Mouse (Mus musculus) brown adipose tissue, adult 24 weeks (tissue): ENCODE data around the gene Ptpn18. TPM values are rescaled to one million over a fixed set of nuclear protein-coding genes. Genes with fewer than 3 reads are reported as not detected.
"Not testable (repeated sequence)": the region's sequence is repeated elsewhere in the genome, so short reads cannot be mapped to it uniquely, and the experiment has no call there.

Source experiments
- H3K27ac ChIP-seq: fragments of 200-500 bp; replicated peaks from 2 replicates; pipeline ENCODE4 v1.5.1; 2012; ENCODE audit warnings: low read depth, mild to moderate bottlenecking, low read length
- H3K4me1 ChIP-seq: fragments of 200-500 bp; 2 replicates; pipeline ENCODE4 v1.6.1; 2012; ENCODE audit warnings: low read length, mixed read lengths; ENCODE audit not compliant: control insufficient read depth, insufficient read depth, insufficient read length
- H3K4me3 ChIP-seq: fragments of 200-500 bp; 2 replicates; pipeline ENCODE4 v1.5.1; 2012; ENCODE audit warnings: low read depth, mild to moderate bottlenecking, low read length, moderate library complexity; ENCODE audit not compliant: insufficient read depth
- polyA plus RNA-seq: library from polyadenylated mRNA; stranded (reverse); fragments of >200 nt; gene quantifications from 2 replicates; pipeline ENCODE4 v1.2.4, GENCODE M21; 2012; ENCODE audit not compliant: missing spikeins, insufficient read depth, insufficient read length

Gene Ptpn18
- polyA plus RNA-seq, 1 experiment = 4.3 TPM

- Histone ChIP-seq H3K27ac (no peak overlapping the region), H3K4me1 (peaks cover 3% of the 10 kb centered on the region; the same call in 1 of the 2 replicates), H3K4me3 (no peak overlapping the region)
Measured at GRCm38 (mm10) chr1:34481920-34482669, 22.5 kb downstream of the Ptpn18 start.

GRCm38 (mm10) chr1:34484470-34484869 is 24.9 kb downstream of the Ptpn18 start:
- Histone ChIP-seq H3K4me1 (no peaks in the 10 kb centered on the region), H3K4me3 (no peak overlapping the region), H3K27ac (no peak overlapping the region)

- Histone ChIP-seq H3K27ac (peak overlapping the region; percentile 51), H3K4me3 (peak overlapping the region; percentile 43), H3K4me1 (no peaks in the 10 kb centered on the region)
Measured at GRCm38 (mm10) chr1:34485461-34486188, 26.1 kb downstream of the Ptpn18 start.

- no peak overlapping the region for H3K27ac ChIP-seq
- no peaks in the 10 kb centered on the region for H3K4me1 ChIP-seq
- no peak overlapping the region for H3K4me3 ChIP-seq
Measured at GRCm38 (mm10) chr1:34487383-34487782, 27.8 kb downstream of the Ptpn18 start.

- no peaks in the 10 kb centered on the region for H3K4me1 ChIP-seq
- no peak overlapping the region for H3K27ac ChIP-seq
- H3K4me3 ChIP-seq = no peak overlapping the region
Measured at GRCm38 (mm10) chr1:34489852-34490541, 30.4 kb downstream of the Ptpn18 start.

GRCm38 (mm10) chr1:34491480-34491879 is 31.9 kb downstream of the Ptpn18 start:
- Histone ChIP-seq H3K27ac (no peak overlapping the region), H3K4me3 (no peak overlapping the region), H3K4me1 (no peaks in the 10 kb centered on the region)

- Histone ChIP-seq H3K4me3 (no peak overlapping the region), H3K4me1 (no peaks in the 10 kb centered on the region), H3K27ac (no peak overlapping the region)
Measured at GRCm38 (mm10) chr1:34502991-34503390, 43.4 kb downstream of the Ptpn18 start.

- Histone ChIP-seq H3K4me3 (no peak overlapping the region), H3K27ac (no peak overlapping the region), H3K4me1 (no peaks in the 10 kb centered on the region)
Measured at GRCm38 (mm10) chr1:34505307-34505706, 45.7 kb downstream of the Ptpn18 start.

- Histone ChIP-seq H3K4me3 (no peak overlapping the region), H3K27ac (no peak overlapping the region), H3K4me1 (no peaks in the 10 kb centered on the region)
Measured at GRCm38 (mm10) chr1:34505970-34506551, 46.5 kb downstream of the Ptpn18 start.

- Histone ChIP-seq H3K27ac (no peak overlapping the region), H3K4me3 (no peak overlapping the region)
Measured at GRCm38 (mm10) chr1:34507986-34508385, 48.4 kb downstream of the Ptpn18 start.

GRCm38 (mm10) chr1:34510575-34510981 is 51.0 kb downstream of the Ptpn18 start:
- no peak overlapping the region for H3K4me3 ChIP-seq
- no peaks in the 10 kb centered on the region for H3K4me1 ChIP-seq
- H3K27ac ChIP-seq = no peak overlapping the region

More at GRCm38 (mm10) chr1:34507986-34508385, 48.4 kb downstream of the Ptpn18 start:
- H3K4me1 ChIP-seq = no peaks in the 10 kb centered on the region

GRCm38 (mm10) chr1:34511027-34511426 is 51.5 kb downstream of the Ptpn18 start:
- no peak overlapping the region for H3K4me3 ChIP-seq
- no peak overlapping the region for H3K27ac ChIP-seq
- no peaks in the 10 kb centered on the region for H3K4me1 ChIP-seq

GRCm38 (mm10) chr1:34513068-34513467 is 53.5 kb downstream of the Ptpn18 start:
- Histone ChIP-seq H3K4me1 (no peaks in the 10 kb centered on the region), H3K4me3 (no peak overlapping the region), H3K27ac (no peak overlapping the region)

GRCm38 (mm10) chr1:34516595-34516994 is 57.0 kb downstream of the Ptpn18 start:
- no peaks in the 10 kb centered on the region for H3K4me1 ChIP-seq
- no peak overlapping the region for H3K27ac ChIP-seq
- H3K4me3 ChIP-seq = no peak overlapping the region

- H3K27ac ChIP-seq, H3K4me3 ChIP-seq, H3K4me1 ChIP-seq: not testable (repeated sequence)
Measured at GRCm38 (mm10) chr1:34517297-34517696, 57.7 kb downstream of the Ptpn18 start.
